Mouse (Mus musculus): ENCODE measurements around the gene Prdm5.

Prdm5 gene

DNA sequence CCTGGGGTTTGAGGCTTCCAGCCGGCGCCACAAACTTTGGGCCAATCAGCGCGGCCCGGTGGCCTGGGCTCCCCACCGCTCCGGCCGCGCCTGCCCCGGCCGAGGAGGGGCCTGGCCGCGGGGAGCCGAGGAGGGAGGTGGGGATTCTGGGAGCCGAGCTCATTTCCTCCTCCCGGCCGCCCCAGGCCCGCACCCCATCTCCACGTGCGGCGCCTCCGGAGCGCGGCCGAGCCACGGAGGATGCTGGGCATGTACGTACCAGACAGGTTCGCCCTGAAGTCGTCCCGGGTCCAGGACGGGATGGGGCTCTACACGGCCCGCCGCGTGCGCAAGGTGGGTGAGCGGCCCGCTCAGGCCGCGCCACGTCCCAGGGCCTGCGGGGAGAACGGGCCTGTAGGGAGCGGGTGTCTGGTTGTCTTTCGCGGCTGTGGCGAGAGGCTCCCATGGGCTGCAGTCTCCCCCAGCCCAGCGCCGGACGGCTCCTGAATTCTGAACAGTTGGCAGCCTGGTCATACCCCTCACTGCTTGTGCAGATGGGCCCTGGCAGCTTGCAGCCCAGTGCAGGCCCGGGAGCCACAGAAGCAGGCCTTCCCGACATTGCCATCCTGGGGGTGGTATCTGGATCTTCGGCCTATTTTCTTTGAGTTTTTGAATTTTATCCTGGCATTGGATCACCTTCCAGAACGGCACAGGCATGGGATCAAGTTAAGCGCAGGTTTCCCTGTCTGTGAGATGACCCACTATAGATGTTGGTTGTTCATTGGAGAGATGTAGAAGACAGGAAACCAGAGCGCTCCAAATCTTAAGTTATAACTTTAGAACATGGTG lies at the start of gene Prdm5:
TSS of gene Prdm5 (plus strand) at position 128 of the 828 bp plus-strand sequence.
- DNase-seq (ENCODE audit: low spot score): peak; percentile 64

DNA sequence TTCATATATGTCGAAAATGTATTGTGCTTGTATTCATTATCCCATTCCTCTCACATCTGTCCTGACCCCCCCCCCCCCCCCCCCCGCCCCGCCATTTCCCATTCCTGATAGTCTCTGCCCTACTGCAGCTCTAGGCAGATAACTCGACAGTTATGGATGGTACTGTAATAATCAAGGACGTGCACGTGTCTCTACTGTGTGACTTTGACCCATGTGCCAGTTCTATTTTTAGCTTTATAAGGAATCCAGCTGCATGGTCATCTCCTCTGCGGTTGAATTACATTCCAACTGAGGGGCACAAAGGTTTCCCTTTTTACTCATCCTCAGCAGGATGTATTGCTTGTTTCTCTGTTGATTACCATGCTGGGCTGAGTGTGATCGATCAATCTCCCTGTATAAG lies 39.3 kb upstream of the Prdm5 start:
- DNase-seq (ENCODE audit: low spot score): no peak

DNA sequence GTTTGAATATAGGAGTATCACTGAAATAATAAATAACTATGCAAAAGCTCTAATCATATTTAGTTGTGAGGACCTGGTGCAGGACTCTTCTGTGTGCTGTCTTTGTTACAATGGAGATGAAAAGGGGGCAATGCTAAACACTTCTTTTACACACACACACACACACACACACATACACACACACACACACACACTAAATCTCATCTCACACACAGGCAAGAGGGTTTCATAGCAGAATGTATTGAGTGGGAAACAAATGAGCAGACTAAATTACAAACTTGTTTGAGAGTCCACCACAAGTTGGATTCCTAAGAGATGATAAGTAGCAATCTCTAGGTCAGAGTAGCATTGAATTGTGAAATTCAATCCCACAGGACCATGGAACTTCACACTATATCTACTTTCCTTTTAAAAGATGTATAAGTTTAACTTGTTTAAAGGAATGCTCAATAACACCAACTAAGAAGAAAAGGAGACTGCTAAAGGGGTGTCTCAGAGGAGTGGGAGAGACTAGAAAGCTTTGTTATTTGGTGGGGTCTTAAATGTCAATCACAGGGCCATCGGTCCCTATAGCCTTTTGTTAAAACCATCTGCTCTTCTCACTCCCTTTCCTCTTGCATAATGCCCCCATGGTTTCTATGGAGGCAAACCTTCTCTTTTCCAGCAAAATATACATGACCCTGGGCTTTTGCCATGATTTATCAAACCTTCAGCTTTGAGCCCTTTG lies 35.5 kb upstream of the Prdm5 start:
- no peak for DNase-seq (ENCODE audit: low spot score)

DNA sequence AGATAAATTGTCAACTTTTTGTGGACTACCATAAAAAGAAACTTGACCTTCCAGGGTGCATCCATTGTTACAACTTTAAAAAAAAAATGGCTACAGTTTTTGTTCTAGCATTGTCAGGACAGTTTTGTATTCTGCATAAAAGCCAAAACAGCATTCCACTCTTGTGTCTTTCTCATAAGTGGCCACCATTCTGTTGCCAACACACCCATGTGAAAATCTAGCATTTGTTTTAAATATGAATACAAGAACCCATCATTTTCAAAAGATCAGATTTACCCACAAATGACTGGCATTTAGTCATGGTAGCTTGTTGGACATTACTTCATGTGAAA lies 35.0 kb upstream of the Prdm5 start:
- DNase-seq (ENCODE audit: low spot score): no peak

DNA sequence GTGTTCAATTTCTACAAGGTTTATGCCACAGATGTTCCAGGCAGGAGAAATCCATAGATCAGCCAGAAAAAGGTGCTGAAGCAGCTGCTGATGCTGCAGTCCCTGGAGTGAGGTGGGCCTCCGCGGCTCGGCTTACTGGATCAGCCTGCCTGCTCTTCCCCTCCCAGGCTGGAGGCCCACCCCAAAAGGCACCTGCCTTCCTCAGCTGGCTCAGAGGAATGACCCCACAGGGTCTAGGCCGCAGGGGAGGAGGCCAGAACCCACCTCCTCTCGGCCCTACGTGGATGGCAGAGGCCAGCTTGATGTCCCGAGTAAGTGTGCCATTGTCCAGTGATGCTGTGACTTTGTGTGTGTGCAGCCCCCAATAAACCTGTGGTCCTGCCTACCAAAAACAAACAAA lies 20.6 kb upstream of the Prdm5 start:
- no peak for DNase-seq (ENCODE audit: low spot score)

DNA sequence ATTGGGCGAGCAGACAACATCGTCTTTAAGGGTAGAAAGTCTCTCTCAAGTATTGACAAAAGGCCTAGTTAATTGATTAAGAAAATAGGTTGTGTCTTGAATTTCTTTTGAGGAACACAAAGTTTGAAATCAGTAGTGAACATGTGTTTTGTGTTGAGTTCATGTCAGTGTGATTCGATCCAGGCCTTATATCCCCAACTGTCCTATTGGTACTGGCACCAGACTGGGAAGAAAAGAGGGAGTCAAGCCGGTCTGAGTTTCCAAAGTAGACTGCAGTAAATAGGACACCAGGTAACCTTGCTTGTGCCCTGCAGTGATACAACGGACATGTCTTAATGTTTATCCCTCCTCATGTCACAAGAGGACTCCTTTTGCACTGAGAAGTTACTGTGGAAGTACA lies 19.6 kb upstream of the Prdm5 start:
- DNase-seq (ENCODE audit: low spot score): no peak

DNA sequence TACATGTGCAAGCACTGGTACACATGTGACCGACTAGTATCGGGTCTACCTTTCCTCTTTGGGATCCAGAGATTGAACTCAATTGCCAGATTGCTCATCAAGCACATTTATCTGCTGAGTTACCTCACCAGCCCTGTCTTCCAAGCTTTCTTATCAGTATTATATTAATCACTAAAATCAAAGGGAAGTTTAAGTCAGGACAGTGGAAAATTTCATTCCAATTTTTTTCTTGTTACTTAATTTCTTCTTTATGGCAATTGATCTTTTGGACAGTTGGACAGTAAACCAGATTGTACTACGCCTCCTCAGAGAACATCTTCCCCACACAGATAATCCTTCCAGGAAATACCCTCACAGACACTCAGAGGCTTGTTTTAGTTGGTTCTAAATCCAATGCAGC lies 18.7 kb upstream of the Prdm5 start:
- DNase-seq (ENCODE audit: low spot score): no peak

DNA sequence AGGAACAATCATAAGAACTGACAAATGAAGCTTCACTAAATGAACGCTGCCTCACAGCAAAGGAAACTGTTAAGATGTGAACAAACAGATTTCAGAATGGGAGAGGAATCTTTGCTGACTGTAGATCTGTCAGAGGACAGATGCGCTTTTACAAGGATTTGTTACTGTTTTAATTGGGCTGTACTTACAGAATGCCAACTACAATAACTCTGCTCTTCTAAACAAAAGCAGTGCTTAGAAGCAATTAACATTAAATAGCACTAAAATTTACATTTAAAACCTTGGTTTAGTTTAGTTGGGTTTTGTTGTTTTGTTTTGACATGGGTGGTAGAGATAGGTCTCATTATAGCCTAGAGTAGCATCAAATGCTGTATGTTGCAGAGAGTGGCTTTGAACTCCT lies 14.3 kb upstream of the Prdm5 start:
- no peak for DNase-seq (ENCODE audit: low spot score)

DNA sequence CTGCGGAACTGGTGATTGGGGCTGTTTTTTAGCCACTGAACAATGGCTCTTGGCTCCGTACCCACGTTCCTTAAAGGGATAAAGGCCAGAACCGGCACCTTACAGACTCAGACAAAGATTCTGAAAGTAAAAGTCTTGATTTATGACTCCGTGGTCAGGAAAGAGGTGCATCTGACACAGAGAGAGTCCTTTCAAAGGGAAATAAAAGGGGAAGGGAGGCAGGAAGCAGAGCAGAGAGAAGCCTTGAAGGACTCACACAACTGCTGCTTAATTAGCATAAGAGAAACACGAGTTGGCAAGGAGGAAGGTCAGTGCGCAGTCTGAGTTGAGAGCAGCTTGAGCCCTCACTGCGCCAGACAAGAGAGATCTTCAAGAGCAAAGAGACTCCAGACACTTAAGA lies 13.7 kb upstream of the Prdm5 start:
- peak; percentile 31 for DNase-seq (ENCODE audit: low spot score)

DNA sequence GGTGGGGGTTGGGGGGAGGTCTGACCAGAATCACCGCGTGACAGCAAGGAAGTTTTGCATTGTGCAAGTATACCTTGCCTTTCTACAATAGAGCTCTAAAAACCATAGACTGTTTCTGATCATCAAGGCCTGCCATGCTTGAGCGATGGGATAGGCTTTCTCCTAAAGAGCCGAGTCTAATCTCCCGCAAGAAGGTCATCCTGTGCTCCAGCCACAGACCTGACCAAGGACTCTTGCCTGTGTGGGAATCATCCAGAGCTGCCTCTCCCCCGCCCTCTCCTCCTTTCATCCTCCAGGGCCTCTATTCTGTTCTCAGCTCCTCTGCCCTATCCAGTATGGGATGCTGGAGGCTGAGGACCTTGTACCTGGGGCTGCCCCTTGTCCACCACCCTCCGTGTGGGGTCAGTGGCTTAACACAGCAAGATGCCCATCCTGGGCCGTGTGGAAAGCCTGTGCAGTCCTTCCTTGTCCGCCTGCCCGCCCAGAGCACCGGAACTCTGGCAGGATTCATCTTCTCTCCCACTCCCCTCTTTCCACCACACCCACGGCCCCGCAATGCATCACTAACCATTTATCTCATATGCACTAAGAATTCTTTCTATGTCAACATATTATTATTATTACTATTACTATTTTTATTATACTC lies 12.9 kb upstream of the Prdm5 start:
- DNase-seq (ENCODE audit: low spot score): peak; percentile 14

DNA sequence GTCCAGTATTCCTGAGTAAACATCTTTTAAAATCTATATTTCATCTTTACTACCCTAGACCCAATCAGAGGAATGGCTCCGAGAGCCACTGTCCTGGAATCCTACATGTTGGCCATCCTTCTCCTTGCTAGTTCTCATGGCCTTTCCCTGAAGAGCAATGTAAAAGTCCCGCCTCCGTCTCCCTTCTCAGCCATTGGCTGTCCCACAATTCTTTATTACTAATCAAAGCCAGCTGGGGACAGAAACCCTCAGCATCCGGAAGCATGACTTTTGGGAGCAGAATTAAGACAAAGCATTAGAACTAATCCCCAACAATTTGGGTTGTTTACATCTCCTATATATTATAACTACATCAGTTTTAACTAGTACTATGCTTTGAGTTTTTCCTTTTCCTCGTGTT lies 10.9 kb upstream of the Prdm5 start:
- DNase-seq (ENCODE audit: low spot score): no peak

DNA sequence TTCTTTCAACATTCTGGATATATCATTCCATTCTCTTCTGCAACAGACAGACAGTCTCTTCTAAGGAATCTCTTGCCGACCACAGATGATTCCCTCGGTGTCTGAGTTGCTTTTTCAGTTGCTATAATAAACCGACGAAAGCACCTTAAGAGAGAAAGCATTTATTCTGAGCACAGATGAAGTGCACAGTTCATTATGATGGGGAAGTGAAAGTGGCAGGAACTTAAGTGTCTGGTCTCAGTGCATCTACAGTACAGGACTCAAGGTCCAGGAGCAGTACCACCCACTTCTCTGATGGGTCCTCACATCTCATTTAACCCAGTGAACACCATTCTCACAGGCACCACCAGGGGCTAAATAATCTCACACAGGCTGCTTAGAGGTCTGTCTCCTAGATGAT lies 5.2 kb upstream of the Prdm5 start:
- DNase-seq (ENCODE audit: low spot score): no peak

DNA sequence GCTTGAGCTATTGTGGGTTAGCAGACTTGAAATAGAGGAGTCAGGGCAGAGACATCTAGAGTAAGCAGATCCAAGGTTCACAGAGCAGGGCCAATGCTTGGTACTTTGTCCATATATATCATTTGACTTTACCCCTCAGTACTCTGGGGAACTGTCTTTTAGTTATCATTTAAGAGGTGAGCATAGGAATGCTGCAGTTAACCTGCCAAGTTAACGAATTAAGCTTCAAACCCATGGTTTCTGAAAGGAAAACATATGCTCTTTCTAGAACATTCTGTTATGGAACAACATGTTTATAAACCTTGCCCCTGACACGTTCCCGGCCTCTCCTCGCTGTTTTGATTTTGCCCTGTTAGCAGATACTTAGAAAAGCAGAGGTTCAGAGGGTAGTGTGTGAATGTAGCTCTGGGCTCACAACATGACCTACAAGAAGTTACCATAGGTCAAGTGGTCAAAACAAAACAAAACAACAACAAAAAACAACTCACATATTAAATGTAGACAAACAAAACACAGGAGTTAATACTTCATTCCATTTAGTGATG lies 973 bp downstream of the Prdm5 start:
- no peak for DNase-seq (ENCODE audit: low spot score)

DNA sequence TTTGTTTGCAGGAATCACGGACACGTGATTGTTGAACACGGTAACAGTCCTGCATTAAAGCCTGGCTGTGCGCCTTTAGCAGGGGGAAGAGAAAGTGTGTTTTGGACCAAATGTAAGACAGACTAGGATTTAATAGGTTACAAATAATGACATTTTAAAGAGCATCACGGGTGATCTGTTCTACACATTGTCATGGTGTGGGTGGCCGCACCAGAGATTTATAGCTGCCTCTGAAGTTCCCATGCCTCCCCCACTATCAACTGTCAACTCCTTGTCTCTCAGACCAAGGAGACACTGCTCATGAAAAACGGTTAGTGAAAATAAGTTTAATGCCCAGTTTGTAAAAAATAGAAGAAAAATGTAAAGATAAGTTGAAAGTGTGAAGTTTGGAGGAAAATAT lies 2.7 kb downstream of the Prdm5 start:
- DNase-seq (ENCODE audit: low spot score): no peak

DNA sequence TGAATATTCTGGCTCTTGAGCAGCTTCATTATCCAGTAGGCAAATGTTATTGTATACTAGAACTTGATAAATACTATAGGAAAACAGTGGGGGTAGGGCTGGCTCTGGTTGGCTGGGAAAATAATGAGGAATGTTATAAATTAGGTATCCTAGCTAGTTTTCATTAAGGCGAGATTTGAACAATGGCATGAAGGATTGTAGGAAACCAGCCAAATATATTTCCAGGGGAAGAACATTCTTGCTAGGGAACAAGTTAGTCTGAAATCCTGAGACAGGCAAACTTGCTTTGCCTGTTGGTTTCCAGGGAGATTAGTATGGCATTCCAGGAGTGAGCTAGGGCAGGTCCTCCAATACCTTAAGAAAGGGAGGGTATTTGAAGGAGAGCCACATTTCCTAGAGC lies 4.9 kb downstream of the Prdm5 start:
- DNase-seq (ENCODE audit: low spot score): no peak

DNA sequence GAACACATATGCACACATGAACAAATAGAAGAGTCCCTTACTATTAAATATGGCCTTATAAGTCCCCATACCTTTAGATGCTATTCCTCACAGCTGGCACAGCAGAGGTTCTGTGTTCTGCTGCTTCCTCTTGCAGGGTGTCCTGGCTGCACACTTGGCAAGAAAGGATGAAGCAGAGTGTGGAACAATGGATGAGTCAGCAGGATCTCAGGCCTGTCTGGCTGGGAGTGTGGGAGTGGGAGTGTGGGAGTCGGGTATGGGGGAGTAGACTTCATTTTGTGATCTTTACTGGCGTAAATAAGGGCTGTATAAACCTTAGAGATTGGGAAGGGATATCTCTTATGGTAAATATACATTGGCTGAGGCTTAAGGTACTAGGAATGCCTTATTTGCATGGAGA lies 14.1 kb downstream of the Prdm5 start:
- DNase-seq (ENCODE audit: low spot score): no peak

DNA sequence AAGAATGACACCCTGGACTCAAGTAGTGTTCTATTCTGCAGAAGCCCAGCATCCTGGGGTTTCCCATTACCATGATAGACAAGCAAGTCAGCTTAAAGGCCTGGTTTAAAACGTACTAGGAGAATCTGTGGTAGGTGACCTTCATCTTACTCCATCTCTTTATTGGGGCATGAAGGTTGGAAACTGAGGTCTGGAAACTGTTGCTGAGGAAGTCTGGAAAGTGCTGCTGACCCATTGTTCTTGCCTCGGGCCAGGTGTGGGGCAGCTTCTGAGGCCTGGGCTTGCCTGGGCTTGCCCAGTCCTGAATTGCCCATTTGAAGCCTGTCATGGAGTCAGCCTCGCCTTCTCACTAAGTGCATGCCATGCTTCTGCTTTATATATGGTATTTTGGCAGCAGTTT lies 17.8 kb downstream of the Prdm5 start:
- no peak for DNase-seq (ENCODE audit: low spot score)

DNA sequence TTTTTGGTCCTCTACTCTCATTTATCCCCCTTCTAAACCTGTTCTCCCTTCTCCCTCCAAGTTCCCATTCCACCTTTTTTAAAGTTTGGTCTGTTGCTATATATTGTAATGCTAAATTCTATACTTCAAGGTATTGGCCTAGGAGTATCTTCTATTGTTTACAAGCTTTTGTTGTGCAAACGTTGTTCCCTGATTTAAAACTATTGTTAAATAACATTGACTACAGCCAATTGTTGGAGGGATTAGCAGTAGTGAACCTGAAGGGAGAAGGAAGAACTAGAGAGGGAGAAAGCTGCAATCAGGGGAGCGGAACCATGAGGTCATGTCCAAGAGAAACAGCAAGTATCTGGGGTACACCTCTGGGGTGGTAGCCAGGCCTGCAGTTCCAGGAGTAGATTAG lies 18.5 kb downstream of the Prdm5 start:
- no peak for DNase-seq (ENCODE audit: low spot score)

DNA sequence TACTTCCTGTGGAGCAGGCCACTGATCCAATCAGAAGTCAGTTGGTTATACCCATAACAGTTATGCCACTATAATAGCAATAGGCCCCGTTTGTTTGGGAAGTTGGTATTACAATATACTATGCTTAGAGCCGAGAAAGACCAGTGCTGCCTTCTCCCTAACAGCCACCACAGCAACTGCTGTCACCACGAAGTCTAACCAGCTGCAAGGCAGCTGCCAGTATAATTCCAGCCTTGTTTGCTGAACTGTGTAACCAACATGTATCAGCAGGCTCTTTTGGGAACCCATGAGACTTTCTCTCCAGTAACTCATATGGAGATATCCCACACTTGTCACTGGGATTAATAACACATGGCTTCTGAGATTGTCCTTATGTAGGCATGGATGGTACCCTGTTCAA lies 19.6 kb downstream of the Prdm5 start:
- no peak for DNase-seq (ENCODE audit: low spot score)

DNA sequence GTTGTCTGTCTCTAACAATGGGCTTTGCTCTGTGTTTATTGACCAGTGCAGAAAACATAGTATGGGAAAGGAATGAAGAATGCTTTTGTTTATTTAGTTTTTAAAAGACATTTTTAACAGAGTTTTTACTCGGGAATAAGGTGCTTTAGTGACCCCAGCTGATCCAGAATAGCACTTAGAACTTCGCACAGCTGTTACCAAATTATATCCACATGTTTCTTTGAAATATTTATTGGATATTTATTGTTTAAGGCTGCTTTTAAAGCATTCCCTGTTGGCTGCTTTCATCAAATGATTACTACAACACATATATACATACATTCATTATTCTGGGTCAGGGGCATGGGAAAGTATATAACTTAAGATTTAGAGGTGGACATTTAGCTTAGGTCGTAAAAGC lies 32.9 kb downstream of the Prdm5 start:
- DNase-seq (ENCODE audit: low spot score): no peak

DNA sequence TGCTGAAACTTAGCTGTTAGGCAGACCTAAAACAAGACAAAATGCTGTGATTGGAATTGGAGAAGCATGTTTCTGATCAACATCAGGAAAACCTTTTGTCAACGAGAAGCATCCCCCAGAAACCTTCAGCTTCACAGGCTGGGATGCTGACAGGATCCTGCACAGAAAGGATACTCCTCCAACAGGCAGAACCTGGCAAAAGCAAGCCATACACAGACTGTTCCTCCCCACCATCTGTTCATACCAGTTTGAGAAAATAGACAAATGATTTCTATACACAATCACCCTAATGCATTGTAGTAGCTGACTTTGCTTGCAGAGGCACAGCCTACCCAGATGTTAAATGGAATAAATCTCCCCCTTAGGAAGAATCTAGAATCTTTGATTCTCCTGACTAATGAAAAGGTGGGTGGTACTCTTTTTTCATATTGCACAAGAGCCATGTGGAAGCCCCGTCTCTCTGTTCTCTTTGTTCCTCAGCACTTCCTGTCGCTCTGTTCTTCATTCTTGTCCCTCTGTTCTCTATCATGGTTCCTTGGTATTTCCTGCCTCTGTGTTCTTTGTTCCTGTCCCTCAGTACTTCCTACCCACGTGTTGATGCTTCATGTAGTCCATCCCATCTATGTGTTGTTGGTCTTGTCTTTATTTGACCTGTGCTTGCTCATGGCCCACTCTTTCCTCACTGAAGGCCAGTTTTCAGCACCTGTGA lies 39.4 kb downstream of the Prdm5 start:
- DNase-seq (ENCODE audit: low spot score): no peak

DNA sequence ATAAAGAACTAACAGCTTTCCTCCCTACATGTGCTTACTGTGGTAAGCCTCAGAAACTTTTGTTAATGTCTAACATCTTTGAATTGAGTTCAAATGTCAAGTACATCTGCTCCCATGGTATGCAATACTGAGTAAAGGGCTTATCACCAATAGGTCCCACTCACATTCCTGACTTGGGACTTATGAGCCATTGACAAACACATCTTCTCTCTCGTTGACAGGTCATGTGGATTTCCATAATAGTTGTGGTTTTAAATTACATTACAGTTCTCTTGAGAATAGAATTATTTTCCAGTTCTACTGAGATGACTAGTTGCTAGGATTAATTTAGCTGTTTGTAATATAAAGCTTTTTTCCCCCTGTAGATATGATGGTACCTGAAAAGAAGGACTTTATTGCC lies 49.9 kb downstream of the Prdm5 start:
- no peak for DNase-seq (ENCODE audit: low spot score)
